Mouse (Mus musculus) cerebellum, postnatal 25 days (tissue): ENCODE data around the gene Tex13c3.
"Not testable (repeated sequence)": the region's sequence is repeated elsewhere in the genome, so short reads cannot be mapped to it uniquely, and the experiment has no call there.

Experiments
- DNase-seq, 2 experiments: peaks; one replicate each; pipeline ENCODE4 v3.0.0; 2021; ENCODE audit warnings: mixed read lengths in 2 of 2

Tex13c3 gene

DNA sequence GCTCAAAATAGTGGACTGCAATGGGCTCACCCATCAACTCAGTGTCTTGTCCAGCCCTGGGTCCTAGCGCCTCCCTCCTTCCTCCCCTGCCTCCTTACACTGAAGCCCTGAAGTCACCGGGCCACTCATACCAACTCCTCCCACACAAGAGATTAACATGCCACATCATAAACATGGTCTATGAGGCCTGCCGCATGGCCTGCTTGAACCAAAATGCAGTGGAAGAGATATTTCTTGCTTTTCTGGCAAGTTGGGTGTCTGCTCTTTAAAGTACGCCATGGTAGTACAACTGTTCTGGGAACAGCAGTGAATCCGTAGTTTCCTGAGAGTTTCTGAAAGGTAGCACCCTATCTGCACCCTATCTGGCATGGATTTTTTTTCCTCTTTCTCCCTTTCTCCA, at the start of gene Tex13c3:
Gene Tex13c3 (minus strand): TSS at position 101 of the 400 bp plus-strand sequence.
- DNase-seq: not testable (repeated sequence)

DNA sequence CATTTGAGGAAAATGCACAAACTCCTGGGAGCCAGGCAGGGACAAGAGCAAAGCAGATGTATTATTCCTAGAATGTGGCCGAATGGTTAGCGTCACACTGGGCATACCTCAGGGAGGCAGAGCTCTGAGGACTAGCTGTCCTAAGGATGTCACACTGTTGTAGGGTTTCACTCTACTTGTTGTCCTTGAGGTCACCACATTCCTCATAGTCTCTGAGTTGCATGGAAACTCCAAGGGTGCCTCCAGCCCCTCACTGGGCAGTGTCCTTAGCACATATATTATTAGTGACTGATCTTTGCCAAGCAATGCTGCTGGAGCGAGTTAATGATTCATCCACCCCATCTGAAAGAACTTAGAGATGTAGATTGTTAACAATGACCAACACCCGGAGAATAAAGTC, 8.6 kb upstream of the Tex13c3 start:
- DNase-seq: no peak
